Mouse (Mus musculus): ENCODE measurements around the gene Glis1. TPM values are rescaled to one million over a fixed set of nuclear protein-coding genes. Genes with fewer than 3 reads are reported as not detected.

Gene Glis1
- total RNA-seq, 1 experiment = 0.98 TPM

DNA sequence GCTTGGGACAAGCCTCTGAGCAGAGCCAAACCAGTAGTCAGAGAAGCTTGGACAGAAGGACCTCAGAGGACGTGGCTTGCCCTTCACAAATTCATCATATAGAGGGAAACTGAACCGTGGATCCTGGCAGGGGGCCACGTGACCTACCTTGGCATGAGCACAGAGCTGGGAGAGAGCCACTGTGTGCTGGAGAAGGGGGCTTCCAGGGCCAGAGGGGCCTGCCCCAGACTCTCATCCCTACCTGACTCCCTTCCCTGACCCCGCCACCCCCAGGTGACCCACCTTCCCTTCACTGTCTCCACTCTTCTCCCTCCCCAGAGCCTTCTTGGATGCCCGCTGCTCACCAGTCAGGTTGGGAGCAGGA, 218.9 kb downstream of the Glis1 start:
- no peak overlapping the region for H3K9ac ChIP-seq (ENCODE audit: insufficient read depth, low read depth, low read length, poor library complexity, severe bottlenecking)
- no peaks in the 10 kb centered on the region for H3K9me3 ChIP-seq (ENCODE audit: control insufficient read depth, insufficient read depth, low read depth, low read length)
- peaks cover 0 to 7% of the 10 kb centered on the region in 2 experiments; a peak in 1 of 4 replicates for H3K4me1 ChIP-seq (ENCODE audit: control insufficient read depth in 2 of 2, insufficient read depth in 2 of 2, low read length in 2 of 2, poor library complexity in 1 of 2)
- H3K36me3 ChIP-seq (ENCODE audit: control insufficient read depth, insufficient read depth, low read length, poor library complexity, severe bottlenecking) = no peaks in the 10 kb centered on the region
- no peak overlapping the region for H3K4me3 ChIP-seq (ENCODE audit: insufficient read depth in 1 of 2, low read depth in 1 of 2, low read length in 2 of 2, poor library complexity in 1 of 2, severe bottlenecking in 1 of 2)
- TF ChIP-seq ZNF384 (IDR thresholded peaks at IDR 0.05; ENCODE audit: low read depth, low read length) (no peak), MAFK (IDR thresholded peaks at IDR 0.05; ENCODE audit: insufficient read depth, low read depth, low read length) (no peak), HCFC1 (IDR thresholded peaks at IDR 0.05; ENCODE audit: borderline replicate concordance, insufficient read depth, low read length) (no peak), CHD2 (IDR thresholded peaks at IDR 0.05; ENCODE audit: low read depth, low read length) (no peak), ZC3H11A (IDR thresholded peaks at IDR 0.05; ENCODE audit: borderline replicate concordance, low read depth, low read length) (no peak)
- in situ Hi-C loops (cut with MboI; ENCODE audit: low sequenced_read_pairs in 2 of 2, unreplicated experiment in 2 of 2) = no loop called here
- DNase-seq (ENCODE audit: low read depth, low spot score) = no peak
- no peak overlapping the region for H3K27ac ChIP-seq (ENCODE audit: insufficient read depth, low read depth, low read length, poor library complexity, severe bottlenecking)

DNA sequence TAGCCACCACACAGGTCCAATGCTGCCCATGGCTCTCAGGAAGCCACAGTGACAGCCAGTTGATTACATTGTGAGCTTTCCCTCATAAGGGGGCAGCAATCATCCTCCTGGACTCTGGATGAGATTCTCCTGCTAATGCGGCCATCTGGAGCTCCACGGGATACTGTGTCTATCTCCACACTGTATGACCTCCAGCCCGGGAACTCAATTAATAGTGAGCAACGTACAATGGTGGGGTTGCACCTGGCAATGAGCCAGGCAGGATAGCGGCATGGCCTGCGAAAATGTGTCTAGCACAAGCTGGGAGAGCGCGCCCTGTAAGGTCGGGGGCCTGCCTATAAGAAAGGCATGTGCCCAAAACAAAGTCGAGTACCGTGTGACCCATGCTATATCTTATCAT, 226.3 kb downstream of the Glis1 start:
- Histone ChIP-seq H3K9me3 (ENCODE audit: control insufficient read depth, insufficient read depth, low read depth, low read length) (no peaks in the 10 kb centered on the region), H3K4me3 (ENCODE audit: insufficient read depth in 1 of 2, low read depth in 1 of 2, low read length in 2 of 2, poor library complexity in 1 of 2, severe bottlenecking in 1 of 2) (no peak overlapping the region), H3K27ac (ENCODE audit: insufficient read depth, low read depth, low read length, poor library complexity, severe bottlenecking) (no peak overlapping the region), H3K36me3 (ENCODE audit: control insufficient read depth, insufficient read depth, low read length, poor library complexity, severe bottlenecking) (no peaks in the 10 kb centered on the region), H3K4me1 (ENCODE audit: control insufficient read depth in 2 of 2, insufficient read depth in 2 of 2, low read length in 2 of 2, poor library complexity in 1 of 2) (no peaks in the 10 kb centered on the region), H3K9ac (ENCODE audit: insufficient read depth, low read depth, low read length, poor library complexity, severe bottlenecking) (no peak overlapping the region)
- in situ Hi-C loops (cut with MboI; ENCODE audit: low sequenced_read_pairs in 2 of 2, unreplicated experiment in 2 of 2) = no loop called here
- TF ChIP-seq HCFC1 (IDR thresholded peaks at IDR 0.05; ENCODE audit: borderline replicate concordance, insufficient read depth, low read length) (no peak), ZC3H11A (IDR thresholded peaks at IDR 0.05; ENCODE audit: borderline replicate concordance, low read depth, low read length) (no peak), MAFK (IDR thresholded peaks at IDR 0.05; ENCODE audit: insufficient read depth, low read depth, low read length) (no peak), ZNF384 (IDR thresholded peaks at IDR 0.05; ENCODE audit: low read depth, low read length) (no peak), CHD2 (IDR thresholded peaks at IDR 0.05; ENCODE audit: low read depth, low read length) (no peak)
- DNase-seq (ENCODE audit: low read depth, low spot score) = no peak

DNA sequence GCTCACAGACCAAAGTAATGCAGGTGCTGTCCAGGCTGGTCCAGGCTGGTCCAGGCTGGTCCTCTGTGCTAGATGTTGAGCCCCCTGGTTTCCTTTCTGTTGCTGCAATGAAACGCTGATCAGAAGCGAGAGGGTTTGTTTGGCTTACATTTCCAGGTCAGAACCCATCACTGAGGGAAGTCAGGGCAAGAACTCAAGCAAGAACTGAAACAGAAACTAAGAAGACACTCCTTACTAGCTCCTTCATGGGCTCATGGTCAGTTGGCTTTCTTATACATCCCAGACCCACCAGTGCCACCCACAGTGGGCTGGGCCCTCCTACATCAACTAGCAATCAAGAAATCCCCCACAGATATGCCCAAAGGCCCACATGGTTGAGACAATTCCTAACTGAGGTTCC, 234.1 kb downstream of the Glis1 start:
- Histone ChIP-seq H3K9ac (ENCODE audit: insufficient read depth, low read depth, low read length, poor library complexity, severe bottlenecking) (no peak overlapping the region), H3K4me1 (ENCODE audit: control insufficient read depth in 2 of 2, insufficient read depth in 2 of 2, low read length in 2 of 2, poor library complexity in 1 of 2) (no peaks in the 10 kb centered on the region), H3K27ac (ENCODE audit: insufficient read depth, low read depth, low read length, poor library complexity, severe bottlenecking) (no peak overlapping the region), H3K4me3 (ENCODE audit: insufficient read depth in 1 of 2, low read depth in 1 of 2, low read length in 2 of 2, poor library complexity in 1 of 2, severe bottlenecking in 1 of 2) (no peak overlapping the region), H3K36me3 (ENCODE audit: control insufficient read depth, insufficient read depth, low read length, poor library complexity, severe bottlenecking) (no peaks in the 10 kb centered on the region), H3K9me3 (ENCODE audit: control insufficient read depth, insufficient read depth, low read depth, low read length) (no peaks in the 10 kb centered on the region)
- TF ChIP-seq ZNF384 (IDR thresholded peaks at IDR 0.05; ENCODE audit: low read depth, low read length) (no peak), MAFK (IDR thresholded peaks at IDR 0.05; ENCODE audit: insufficient read depth, low read depth, low read length) (no peak), CHD2 (IDR thresholded peaks at IDR 0.05; ENCODE audit: low read depth, low read length) (no peak), ZC3H11A (IDR thresholded peaks at IDR 0.05; ENCODE audit: borderline replicate concordance, low read depth, low read length) (no peak), HCFC1 (IDR thresholded peaks at IDR 0.05; ENCODE audit: borderline replicate concordance, insufficient read depth, low read length) (no peak)
- DNase-seq (ENCODE audit: low read depth, low spot score) = no peak
- in situ Hi-C loops (cut with MboI; ENCODE audit: low sequenced_read_pairs in 2 of 2, unreplicated experiment in 2 of 2) = no loop called here

DNA sequence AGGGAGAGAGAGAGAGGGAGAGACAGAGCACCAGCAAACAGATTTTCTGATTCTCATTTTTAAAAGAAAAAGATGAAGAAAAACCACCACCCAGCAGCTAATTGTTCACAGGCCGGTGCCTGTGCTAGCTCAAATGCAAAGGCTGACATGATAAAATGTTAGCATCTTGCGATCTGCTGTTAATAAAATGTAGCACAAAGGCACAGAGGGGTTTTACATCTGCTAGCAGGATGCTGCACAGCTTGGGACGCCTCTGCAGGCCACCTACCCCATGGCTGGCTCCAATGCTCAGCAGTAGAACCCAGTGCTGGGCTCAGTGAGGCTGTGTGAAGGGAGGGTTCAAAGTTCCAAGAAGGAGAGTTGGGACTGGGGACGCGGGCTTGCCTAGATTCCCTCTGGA, 236.3 kb downstream of the Glis1 start:
- H3K9ac ChIP-seq (ENCODE audit: insufficient read depth, low read depth, low read length, poor library complexity, severe bottlenecking) = no peak overlapping the region
- no peak for DNase-seq (ENCODE audit: low read depth, low spot score)
- no peaks in the 10 kb centered on the region for H3K9me3 ChIP-seq (ENCODE audit: control insufficient read depth, insufficient read depth, low read depth, low read length)
- in situ Hi-C loops (cut with MboI; ENCODE audit: low sequenced_read_pairs in 2 of 2, unreplicated experiment in 2 of 2) = no loop called here
- H3K36me3 ChIP-seq (ENCODE audit: control insufficient read depth, insufficient read depth, low read length, poor library complexity, severe bottlenecking) = no peaks in the 10 kb centered on the region
- H3K4me3 ChIP-seq (ENCODE audit: insufficient read depth in 1 of 2, low read depth in 1 of 2, low read length in 2 of 2, poor library complexity in 1 of 2, severe bottlenecking in 1 of 2) = no peak overlapping the region
- H3K27ac ChIP-seq (ENCODE audit: insufficient read depth, low read depth, low read length, poor library complexity, severe bottlenecking) = no peak overlapping the region
- no peaks in the 10 kb centered on the region for H3K4me1 ChIP-seq (ENCODE audit: control insufficient read depth in 2 of 2, insufficient read depth in 2 of 2, low read length in 2 of 2, poor library complexity in 1 of 2)
- TF ChIP-seq CHD2 (IDR thresholded peaks at IDR 0.05; ENCODE audit: low read depth, low read length) (no peak), HCFC1 (IDR thresholded peaks at IDR 0.05; ENCODE audit: borderline replicate concordance, insufficient read depth, low read length) (no peak), ZNF384 (IDR thresholded peaks at IDR 0.05; ENCODE audit: low read depth, low read length) (no peak), ZC3H11A (IDR thresholded peaks at IDR 0.05; ENCODE audit: borderline replicate concordance, low read depth, low read length) (no peak), MAFK (IDR thresholded peaks at IDR 0.05; ENCODE audit: insufficient read depth, low read depth, low read length) (no peak)

Measured in ES-E14 (cell line).